In genomic region chr1:194241111-194241510, GRCm38 (mm10) we compare ENCODE assay signal across 35 mouse cellular contexts.
"Had no signal": no experiment of that assay in that cellular context is flagged by ENCODE, and none has a peak within 500 bp of the region (broad histone marks: within the 10 kb centered on the region; RNA-seq: fewer than 3 reads in every experiment).

No protein-coding gene starts in this region.

- H3K9me3 ChIP-seq: heart, embryonic 10.5 days; heart, embryonic 12.5 days; heart, embryonic 13.5 days; heart, embryonic 15.5 days; hindbrain, embryonic 10.5 days; hindbrain, embryonic 12.5 days; hindbrain, embryonic 13.5 days; hindbrain, embryonic 15.5 days; intestine, embryonic 15.5 days; kidney, embryonic 15.5 days had no signal

- H3K4me3 ChIP-seq: heart, embryonic 10.5 days; heart, embryonic 12.5 days; heart, embryonic 13.5 days; heart, embryonic 15.5 days; hindbrain, embryonic 10.5 days; hindbrain, embryonic 12.5 days; hindbrain, embryonic 13.5 days; hindbrain, embryonic 15.5 days; intestine, embryonic 15.5 days; kidney, embryonic 15.5 days; layer of hippocampus, adult 2 months had no signal

- H3K4me1 ChIP-seq: heart, embryonic 10.5 days; heart, embryonic 12.5 days; heart, embryonic 13.5 days; heart, embryonic 15.5 days; hindbrain, embryonic 13.5 days; hindbrain, embryonic 15.5 days; intestine, embryonic 15.5 days; kidney, embryonic 15.5 days had no signal

- H3K27ac ChIP-seq: heart, embryonic 10.5 days; heart, embryonic 13.5 days; heart, embryonic 15.5 days; hindbrain, embryonic 10.5 days; hindbrain, embryonic 12.5 days; hindbrain, embryonic 13.5 days; hindbrain, embryonic 14.5 days; hindbrain, embryonic 15.5 days; hindbrain, postnatal 0 days; intestine, embryonic 15.5 days; kidney, embryonic 15.5 days; kidney, postnatal 0 days; layer of hippocampus, adult 2 months had no signal

- H3K9ac ChIP-seq: heart, embryonic 12.5 days; heart, embryonic 13.5 days; heart, embryonic 15.5 days; hindbrain, embryonic 12.5 days; hindbrain, embryonic 13.5 days; hindbrain, embryonic 14.5 days; hindbrain, embryonic 15.5 days; intestine, embryonic 15.5 days; kidney, embryonic 15.5 days had no signal

- H3K36me3 ChIP-seq: heart, embryonic 10.5 days; heart, embryonic 12.5 days; heart, embryonic 13.5 days; heart, embryonic 15.5 days; hindbrain, embryonic 10.5 days; hindbrain, embryonic 12.5 days; hindbrain, embryonic 13.5 days; hindbrain, embryonic 15.5 days; intestine, embryonic 15.5 days; kidney, embryonic 15.5 days had no signal

- H3K27me3 ChIP-seq: heart, embryonic 15.5 days; hindbrain, embryonic 12.5 days; hindbrain, embryonic 13.5 days; hindbrain, embryonic 15.5 days; intestine, embryonic 15.5 days; kidney, embryonic 15.5 days had no signal

- H3K4me2 ChIP-seq: heart, embryonic 11.5 days; heart, embryonic 12.5 days; heart, embryonic 13.5 days; heart, embryonic 15.5 days; hindbrain, embryonic 12.5 days; hindbrain, embryonic 13.5 days; hindbrain, embryonic 14.5 days; hindbrain, embryonic 15.5 days; intestine, embryonic 15.5 days; kidney, embryonic 15.5 days had no signal

- DNase-seq: heart, postnatal 10 days; heart, postnatal 14 days; heart, postnatal 36 days; heart, postnatal 4 days; kidney, adult 11 months; kidney, adult 18-20 months; kidney, adult 2 months; kidney, adult 8-10 months; kidney, adult 9 months; kidney, postnatal 10 days; kidney, postnatal 14 days; kidney, postnatal 25 days; kidney, postnatal 36 days; kidney, postnatal 4 days; layer of hippocampus, adult 9-11 months; layer of hippocampus, postnatal 36 days had no signal

- ATAC-seq: hindbrain, embryonic 16.5 days; hindbrain, postnatal 0 days; inflammation-experienced regulatory T-cells, adult 6 months; intestine, embryonic 15.5 days; intestine, embryonic 16.5 days; intestine, postnatal 0 days had no signal
